Mouse (Mus musculus): ENCODE measurements around the gene Hist1h1d.
"Not testable (repeated sequence)": the region's sequence is repeated elsewhere in the genome, so short reads cannot be mapped to it uniquely, and the experiment has no call there.

The Hist1h1d gene

GRCm38 (mm10) chr13:23573898-23574524 lies 20.9 kb downstream of the Hist1h1d start, which contains the start of the genes Hist1h2bf and Hist1h2ad:
Gene Hist1h2bf, minus strand, starts transcription at chr13:23574196.
Gene Hist1h2ad, plus strand, starts transcription at chr13:23574381.
- peak; percentile 85 for DNase-seq

GRCm38 (mm10) chr13:23574546-23575170 lies 21.6 kb downstream of the Hist1h1d start:
- DNase-seq = not testable (repeated sequence)

- no peak for DNase-seq
Observed at GRCm38 (mm10) chr13:23575271-23575851, 22.3 kb downstream of the Hist1h1d start, which contains the start of gene Hist1h3d. Gene Hist1h3d, plus strand, starts transcription at chr13:23575763.

- not testable (repeated sequence) for DNase-seq
Observed at GRCm38 (mm10) chr13:23575864-23576313, 22.8 kb downstream of the Hist1h1d start.

GRCm38 (mm10) chr13:23576351-23576881 lies 23.4 kb downstream of the Hist1h1d start:
- no peak for DNase-seq

GRCm38 (mm10) chr13:23576906-23577639 lies 24.0 kb downstream of the Hist1h1d start:
- DNase-seq = no peak

GRCm38 (mm10) chr13:23577835-23578234 lies 24.8 kb downstream of the Hist1h1d start:
- no peak for DNase-seq

GRCm38 (mm10) chr13:23581408-23582218 lies 28.6 kb downstream of the Hist1h1d start, which contains the start of gene Hist1h4d:
Gene Hist1h4d, plus strand, starts transcription at chr13:23581598.
- peak; percentile 96 for DNase-seq

- no peak for DNase-seq
Observed at GRCm38 (mm10) chr13:23582219-23583056, 29.4 kb downstream of the Hist1h1d start.

- DNase-seq = no peak
Observed at GRCm38 (mm10) chr13:23583387-23584068, 30.5 kb downstream of the Hist1h1d start.

- DNase-seq = no peak
Observed at GRCm38 (mm10) chr13:23584331-23584730, 31.3 kb downstream of the Hist1h1d start.

GRCm38 (mm10) chr13:23585029-23585441 lies 32.0 kb downstream of the Hist1h1d start:
- no peak for DNase-seq

DNA sequence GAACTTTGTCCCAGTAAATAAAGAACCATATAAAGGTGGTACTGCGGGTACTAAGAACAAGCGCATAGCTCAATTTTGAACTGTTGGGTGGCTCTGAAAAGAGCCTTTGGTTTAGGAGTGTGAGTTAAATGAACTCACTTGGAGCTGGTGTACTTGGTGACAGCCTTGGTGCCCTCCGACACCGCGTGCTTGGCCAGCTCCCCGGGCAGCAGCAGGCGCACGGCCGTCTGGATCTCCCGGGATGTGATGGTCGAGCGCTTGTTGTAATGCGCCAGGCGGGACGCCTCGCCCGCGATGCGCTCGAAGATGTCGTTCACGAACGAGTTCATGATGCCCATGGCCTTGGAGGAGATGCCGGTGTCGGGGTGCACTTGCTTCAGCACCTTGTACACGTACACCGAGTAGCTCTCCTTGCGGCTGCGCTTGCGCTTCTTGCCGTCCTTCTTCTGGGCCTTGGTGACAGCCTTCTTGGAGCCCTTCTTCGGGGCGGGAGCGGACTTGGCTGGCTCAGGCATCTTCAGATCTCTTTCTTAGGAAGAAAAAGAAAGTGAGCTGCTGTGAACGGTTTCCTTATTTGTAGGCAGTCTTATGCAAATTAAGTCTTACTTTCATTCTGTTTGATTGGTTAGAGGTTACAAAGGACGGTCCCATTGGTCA lies 32.5 kb downstream of the Hist1h1d start:
- DNase-seq = peak; percentile 68

GRCm38 (mm10) chr13:23586099-23586939 lies 33.3 kb downstream of the Hist1h1d start:
- no peak for DNase-seq

GRCm38 (mm10) chr13:23586940-23587225 lies 33.8 kb downstream of the Hist1h1d start:
- DNase-seq = no peak

DNA sequence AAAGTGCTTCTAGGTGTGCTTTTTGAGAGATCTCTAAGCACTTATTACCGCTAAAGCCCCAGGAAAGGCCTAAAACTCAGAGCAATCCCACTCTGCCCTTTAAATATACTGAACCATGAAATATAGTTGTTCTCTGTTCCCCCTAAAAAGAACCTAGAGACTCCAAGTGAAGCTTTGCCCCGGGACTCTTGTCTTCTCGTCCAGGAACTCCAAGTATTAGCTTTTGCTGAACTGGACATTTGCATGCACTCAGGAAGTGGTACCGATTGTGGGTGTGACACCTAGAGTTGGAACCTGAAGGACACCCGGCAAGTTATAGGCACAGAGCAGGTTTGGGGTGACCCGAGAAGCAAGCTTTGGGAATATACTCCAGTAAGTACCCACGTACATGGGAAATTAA lies 38.1 kb downstream of the Hist1h1d start:
- DNase-seq = no peak

- not testable (repeated sequence) for DNase-seq
Observed at GRCm38 (mm10) chr13:23591886-23592285, 38.8 kb downstream of the Hist1h1d start.

DNA sequence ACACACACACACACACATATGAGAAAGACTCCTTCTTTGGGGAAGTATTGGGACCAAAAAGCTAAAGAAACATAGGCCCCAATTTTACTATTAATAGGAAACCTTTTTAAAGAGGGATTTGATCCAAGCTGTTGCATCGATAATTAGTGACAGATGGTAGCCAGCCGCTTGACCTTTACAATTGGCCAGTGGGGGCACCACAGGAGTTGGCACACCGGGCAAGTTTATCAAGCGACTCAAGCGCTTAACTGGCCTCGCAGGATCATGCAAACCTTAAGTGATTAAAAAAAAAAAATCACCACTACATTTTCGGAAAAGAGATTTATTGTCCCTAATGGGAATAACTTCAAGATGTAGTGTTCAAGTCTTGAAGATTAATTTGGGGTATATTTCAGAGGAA lies 39.6 kb downstream of the Hist1h1d start:
- DNase-seq = peak; percentile 73
